Mouse (Mus musculus) adipocyte (in vitro differentiated cells): ENCODE measurements around the gene Fstl4.

Experiments used
- DNase-seq: peaks from one replicate; pipeline ENCODE4 v3.0.0-alpha.2; 2016; ENCODE audit warnings: low spot score

The Fstl4 gene

DNA sequence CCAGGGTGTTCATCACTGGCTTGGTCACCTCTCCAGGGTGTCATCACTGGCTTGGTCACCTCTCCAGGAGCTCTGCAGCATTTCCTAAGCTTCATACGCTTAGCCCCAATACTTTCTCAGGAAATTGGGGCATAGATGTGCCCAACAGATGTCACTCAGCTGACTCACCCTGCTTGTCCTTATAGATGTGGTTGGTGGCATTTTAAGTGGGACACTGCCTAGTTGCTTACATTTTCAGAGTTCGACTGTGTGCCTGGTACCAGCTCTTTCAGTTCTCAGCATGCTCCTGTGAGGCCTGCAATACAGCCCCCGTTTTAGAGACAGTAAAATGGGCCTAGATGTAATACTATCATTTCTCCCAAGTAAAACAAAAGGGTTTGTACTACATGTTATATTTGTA, 8.6 kb downstream of the Fstl4 start:
- DNase-seq = no peak

DNA sequence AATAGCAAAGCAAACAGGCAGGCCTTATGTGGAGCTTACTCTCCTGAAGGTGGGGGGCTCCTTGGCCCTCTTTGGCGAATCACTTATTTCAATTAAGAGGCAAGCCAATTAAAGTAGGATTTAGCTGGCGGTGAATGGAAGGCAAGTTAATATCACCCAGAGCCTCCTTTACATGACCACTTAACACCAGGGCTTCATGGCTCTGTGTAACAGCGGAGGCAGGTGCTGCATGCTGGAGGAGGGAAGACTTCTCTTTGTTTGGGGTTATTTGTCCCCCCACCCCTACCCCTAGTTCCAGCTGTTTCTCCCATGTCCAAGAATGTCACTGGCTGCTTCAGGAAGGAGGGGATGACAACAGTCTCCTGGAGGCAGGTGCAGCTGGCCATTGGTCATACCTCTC, 10.9 kb downstream of the Fstl4 start:
- DNase-seq = no peak

DNA sequence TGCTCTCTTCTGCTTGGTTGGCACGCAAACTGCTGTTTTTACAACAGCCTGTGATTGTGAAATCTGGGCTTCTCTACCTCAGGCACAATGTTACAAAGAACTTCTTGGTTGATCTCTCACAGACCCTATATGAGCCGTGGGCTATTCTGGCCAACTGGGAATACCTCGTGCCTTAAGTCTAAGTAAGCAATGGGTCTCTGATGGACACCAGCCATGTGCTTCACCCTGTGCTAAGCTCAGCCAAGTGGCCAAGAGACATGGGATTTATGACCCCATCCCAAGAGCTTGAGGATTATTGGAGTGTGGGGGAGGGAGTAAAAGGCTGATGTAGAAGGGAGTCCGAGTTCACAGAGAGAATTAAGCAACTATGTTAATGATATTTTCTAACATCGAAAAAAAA, 18.0 kb downstream of the Fstl4 start:
- DNase-seq = no peak

DNA sequence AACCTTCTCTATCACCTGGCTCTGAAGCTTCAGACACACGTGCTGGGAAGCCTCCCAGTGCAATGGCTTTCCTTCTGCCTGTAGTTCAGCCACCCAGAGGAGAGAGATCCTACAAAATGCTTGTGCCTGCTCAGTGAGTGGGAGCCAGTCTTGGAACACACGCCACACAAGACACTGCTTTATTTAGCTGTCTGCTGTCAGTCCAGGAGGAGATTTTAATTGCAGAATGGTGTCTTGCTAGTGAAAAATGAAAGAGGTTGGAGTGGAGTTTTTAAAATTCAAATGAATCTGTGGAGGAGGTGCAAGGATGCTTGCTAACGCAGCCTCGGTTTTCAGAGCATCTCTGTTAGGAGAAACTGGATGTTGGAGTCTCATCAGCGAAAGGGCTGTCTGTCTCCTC, 29.9 kb downstream of the Fstl4 start:
- no peak for DNase-seq

DNA sequence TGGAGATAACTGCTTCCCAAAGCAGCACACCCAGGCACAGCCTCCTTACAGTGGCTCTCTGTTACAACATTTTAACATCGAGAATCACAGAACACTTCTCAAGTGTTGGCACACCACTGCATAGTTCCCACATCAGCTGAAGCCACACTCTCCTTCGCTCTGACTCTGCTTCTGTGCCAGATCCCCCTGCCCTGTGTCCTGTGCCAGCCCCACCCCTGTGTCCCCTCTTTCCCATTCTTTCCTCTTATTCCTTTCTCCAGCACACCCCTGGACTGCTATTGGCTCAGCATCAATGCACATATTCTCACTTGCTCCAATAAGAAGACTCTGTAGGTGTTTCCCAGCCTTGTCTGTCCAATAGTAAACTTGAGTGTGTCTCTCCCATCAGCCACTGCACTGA, 45.1 kb downstream of the Fstl4 start:
- no peak for DNase-seq

DNA sequence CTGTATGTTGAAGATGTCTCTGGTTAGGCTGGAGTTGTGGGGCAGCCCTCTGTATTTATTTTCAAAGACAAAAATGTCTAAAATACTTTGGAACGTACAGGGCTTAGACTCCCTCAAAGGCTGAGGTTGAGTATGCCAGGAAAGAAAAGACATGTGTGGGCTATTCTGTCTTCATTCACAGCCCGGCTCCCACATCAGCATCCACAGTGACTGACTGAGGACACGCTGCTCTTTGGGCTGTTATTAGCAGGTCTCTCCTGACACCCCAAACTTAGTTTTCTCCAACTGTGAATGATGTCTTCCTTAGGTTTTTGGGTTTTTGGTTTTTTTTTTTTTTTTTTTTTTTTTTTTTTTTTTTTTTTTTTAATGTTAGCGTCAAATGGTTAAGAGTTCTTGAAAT, 51.6 kb downstream of the Fstl4 start:
- no peak for DNase-seq

DNA sequence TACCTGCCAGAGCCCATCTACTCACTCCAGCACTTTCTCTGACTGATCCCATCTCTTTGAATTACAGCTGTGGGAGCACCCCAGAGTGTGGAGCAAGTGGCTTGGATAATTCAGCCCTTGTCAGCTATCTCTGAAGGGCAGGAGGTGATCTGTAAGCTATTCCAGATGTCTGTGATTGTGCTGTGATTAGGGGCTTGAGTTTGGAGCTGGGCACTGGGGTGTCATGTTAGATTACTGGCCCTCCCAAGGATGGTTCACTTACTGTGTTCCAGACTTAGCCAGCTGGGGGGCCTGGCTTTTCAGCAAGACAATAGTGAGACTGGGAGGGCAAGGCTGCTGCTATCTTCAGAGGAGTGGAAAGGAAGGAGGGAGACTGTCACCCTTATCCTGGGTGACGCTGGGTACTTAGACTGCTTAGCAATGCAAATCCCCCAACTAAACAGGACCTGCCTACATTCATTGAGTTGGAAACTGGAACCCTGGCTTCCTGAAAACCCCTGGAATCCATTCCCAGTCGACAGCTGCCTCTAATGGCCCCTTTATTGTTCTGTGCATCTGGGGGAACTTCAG, 56.0 kb downstream of the Fstl4 start:
- no peak for DNase-seq

DNA sequence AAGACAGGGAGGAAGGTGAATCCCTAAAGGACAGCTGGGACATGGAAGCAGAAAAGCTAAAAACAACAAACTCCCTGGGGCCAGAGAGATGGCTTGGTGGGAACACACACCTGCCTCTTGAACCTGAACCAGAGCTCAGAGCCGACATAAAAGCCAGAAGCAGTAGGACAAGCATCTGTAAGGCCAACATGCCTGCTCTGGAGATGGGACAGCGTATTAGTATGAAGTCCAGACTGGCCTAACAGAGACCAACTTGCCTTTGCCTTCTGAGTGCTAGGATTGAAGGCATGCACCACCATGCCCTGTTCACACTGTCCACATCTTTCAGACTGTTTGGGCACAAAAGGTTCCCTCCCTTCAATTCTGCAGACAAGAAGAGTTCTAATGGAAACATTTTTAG, 62.2 kb downstream of the Fstl4 start:
- DNase-seq = no peak

DNA sequence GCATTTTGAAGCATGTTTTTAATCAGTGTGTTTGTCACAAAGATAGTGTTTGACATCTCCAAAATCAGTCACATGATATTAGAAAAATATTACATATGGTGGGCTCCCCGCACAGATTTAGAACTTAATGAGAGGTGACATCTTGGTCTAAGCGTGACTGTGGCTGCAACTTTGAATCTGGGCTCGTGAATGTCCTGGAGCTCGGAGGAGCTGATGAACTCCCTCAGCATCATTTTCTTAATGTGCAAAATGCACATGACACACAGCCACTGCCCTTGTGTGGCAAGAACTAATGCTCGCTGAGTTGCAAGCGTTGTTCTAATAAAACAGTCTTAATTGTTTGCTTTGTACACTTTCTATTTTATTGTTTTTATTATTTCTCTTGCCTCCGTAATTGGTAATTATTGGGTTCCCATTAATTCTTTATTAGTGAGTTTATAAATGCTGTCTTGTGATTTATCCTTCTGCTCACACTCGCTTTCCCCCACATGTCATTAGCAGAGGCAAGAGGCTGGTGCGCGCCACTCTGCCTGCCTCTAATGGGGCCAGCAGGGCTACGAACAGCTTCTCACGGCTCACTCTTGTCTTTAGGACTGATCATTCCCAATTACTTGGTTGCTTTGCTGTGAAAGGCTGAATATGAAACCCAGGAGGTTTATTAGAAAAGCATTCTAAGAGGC, 67.3 kb downstream of the Fstl4 start:
- DNase-seq = no peak

DNA sequence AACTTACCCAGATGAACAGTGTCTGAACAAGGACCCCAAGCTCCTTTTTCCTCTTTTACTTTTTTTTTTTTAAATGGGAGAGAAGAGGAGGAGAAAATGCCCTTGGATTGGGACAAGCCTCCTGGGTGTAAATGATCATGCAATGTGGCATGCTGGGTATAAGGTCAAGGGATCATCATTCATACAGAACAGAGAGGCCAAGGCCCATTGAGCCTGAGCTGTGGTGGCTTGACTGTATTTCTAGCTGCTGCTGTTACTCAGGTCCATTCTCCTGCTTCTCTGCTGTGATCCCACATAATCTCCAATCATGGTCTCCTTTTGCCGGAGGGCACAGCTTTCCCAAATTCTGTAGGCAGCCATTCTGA, 67.9 kb downstream of the Fstl4 start:
- no peak for DNase-seq

DNA sequence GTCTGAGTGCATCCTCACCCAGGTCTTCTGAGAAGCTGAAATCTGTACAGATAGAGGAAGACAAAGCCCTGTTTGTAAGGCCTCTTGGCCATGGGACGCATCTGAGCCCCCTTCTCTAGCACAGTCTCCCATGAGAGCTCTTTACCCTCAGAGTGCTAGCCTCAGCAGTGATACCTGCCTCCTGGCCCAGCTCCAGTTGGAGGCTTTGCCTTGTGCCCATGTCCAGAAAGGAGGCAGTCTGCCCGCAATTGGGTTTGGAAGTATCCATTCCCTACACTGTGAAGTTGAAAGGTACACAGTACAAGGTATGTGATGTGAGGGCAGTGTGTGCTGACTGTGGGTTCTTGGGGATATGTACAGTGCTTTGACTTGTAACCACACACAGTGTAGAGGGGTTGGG, 84.3 kb downstream of the Fstl4 start:
- no peak for DNase-seq

DNA sequence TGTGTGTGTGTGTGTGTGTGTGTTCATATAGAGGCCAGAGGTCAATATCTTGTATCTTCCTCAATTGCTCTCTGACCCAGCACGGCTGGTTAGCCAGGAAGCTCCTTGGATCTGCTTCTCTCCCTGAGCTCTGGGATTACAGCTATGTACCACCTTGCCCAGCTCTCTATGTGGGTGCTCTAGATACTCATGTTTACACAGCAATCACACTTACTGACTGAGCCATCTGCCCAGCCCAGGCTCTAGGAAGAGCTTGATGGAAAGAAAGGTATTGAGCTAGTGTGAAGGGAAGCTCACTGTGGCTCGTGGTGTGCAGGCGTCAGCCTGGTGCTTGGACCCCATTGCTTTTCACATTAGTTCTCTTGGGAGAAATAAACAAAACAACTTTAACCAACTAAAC, 85.6 kb downstream of the Fstl4 start:
- DNase-seq = no peak

DNA sequence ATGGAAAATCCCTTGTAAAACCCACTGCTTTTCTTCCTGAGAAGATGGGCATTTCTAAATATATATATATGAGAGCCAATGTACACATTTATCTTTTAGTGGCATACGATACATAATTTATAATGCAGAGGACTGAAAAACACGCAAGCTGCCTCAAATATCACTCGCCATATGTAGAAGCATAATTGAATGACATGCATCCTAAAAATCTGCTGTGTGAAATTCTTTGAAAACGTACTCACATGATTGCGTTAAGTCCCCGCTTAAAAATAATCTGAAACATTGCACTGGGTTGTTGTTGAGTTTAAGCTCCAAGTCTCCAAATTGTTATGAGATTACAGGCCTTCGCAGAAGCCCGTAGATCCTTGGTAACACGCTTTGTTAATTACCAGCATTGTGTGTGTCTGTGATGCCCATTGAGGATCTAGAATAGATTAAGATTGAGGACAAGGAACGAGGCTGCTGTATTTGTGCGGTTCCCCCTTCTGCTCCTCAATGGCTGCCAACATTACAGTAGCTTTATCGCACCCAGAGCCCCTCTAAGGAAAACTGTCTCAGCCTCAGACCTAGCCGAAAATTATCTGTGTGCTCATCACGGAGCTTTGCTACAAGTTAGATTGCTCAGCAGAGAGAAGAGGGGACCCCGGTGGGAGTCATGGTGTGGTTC, 108.5 kb downstream of the Fstl4 start:
- no peak for DNase-seq

DNA sequence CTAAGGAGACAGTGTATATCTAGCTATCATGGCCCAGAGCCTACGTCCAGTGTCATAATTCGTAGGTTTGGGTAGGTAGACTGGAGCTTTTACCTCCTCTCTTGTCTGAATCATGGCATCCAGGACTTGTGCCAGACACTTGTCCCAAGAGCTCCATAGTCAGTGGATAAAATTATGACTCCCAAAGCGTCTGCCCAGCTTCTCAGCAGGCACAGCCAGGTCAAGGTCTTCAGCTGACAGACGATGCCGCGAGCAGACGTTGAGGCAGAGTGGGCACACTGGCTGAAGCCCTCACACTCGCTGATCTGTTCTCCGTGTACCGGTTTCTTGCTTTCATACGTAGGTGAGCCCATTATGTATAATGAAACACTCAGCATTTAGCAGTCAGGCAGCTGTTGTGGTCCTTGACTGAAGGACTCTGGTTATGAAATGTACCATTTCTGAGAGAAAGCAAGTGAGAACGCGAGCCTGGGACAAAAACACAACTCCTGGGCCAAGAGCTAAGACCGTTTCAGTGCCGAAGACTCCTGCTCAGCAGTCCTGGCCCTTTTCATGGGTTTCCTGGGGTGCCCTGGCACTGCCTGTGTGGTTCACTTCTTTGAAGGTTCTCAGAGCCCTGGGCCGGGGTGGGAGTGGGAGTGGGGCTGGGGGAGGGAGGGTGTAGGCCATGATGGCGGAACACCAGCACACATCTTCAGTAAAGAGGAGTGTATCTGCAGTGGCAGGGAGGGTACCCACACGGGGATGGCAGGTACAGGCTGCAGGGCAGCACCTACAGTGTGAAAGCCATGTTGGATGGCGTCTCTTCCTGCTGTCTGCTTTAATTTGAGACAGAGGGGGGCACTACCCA, 111.7 kb downstream of the Fstl4 start:
- DNase-seq = no peak

DNA sequence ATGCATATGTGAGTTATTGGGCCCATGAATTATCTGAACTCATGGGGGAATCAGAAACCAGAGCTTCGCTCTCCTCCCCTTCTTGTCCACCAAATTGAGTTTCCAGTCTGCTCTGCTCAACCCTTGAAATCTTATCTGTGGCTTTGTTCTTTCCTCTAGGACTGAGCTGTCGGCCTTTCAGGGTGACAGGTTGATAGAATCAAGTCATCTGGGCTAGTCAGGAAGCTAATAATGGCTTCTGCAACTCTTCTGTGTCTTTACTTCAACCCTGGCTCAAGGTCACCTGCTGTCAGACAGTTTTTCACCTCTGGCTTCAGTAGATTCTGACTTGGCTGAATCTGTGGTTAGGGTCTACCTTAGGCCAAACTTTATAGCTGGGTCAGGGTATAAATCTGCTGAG, 113.2 kb downstream of the Fstl4 start:
- DNase-seq = no peak

DNA sequence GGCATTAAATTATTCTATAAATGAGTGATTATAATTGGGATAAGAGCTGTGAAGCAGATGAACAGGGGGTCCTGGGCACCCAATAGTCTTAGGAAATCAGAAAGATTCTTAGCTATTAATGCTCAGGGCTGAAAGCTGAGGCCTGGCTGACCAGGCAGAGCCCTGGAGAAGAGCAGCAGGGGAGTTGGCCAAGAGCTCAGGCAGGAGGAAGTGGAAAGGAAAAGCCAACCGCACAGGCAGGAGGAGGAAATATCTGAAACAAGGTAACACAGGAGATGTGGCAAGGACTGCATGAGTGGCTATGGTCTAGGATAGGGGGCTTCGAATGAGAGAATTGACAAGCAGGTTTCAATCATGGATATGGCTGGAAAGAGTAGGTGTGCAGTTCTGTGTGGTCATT, 115.5 kb downstream of the Fstl4 start:
- DNase-seq = no peak

DNA sequence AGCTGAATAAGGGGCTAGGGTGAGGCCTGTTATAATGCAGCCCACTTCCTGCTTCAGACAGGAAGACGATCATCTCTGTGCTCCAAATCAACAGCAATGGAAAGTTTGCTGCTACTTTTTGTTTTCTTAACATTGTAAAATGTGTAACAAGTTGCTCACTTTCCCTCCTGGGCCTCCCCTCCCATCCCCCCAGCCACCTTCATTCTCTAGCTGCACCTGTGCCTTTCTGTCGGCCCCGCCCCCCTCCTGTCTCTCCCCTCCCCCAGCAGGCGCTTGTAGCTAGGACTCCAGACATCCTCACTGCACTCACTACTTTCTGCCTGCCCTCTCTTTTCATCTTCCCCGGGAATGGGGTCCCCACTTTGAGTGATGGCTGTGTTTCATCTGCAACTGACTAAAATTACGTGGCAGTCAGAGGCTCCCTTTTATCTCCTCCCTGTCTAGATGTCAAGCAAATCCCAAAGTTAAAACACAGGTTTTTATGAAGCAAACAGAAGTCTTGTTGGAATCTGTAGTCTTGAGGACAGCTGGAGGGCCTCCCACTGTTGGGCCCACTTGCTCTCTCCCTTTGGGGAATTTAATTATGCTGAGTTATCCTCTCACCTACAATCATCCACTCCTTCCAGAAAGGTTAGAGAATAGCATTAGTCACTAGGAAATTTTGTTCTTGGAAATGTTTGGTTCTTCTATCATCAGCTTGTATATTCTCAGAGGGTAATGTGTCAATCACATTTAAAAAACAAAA, 122.3 kb downstream of the Fstl4 start:
- DNase-seq = no peak

DNA sequence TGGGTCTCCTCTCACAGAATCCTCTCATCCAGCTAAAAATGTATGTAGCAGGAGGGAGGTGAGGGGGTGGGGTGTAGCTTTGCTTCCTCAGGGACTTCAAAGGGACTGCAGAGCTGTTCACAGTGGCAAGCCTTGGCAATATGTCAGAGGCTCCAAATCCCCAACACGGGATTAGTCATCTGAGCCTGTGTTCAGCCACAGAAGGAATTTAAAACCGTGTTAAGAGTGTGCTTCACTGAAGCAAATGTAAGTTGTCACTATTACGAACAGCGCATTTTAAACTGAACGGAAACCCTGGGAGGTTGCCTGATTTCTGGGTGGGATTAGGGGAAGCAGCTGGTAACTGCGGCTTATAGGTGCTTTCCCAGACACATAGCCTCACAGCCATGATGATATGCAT, 123.7 kb downstream of the Fstl4 start:
- no peak for DNase-seq

DNA sequence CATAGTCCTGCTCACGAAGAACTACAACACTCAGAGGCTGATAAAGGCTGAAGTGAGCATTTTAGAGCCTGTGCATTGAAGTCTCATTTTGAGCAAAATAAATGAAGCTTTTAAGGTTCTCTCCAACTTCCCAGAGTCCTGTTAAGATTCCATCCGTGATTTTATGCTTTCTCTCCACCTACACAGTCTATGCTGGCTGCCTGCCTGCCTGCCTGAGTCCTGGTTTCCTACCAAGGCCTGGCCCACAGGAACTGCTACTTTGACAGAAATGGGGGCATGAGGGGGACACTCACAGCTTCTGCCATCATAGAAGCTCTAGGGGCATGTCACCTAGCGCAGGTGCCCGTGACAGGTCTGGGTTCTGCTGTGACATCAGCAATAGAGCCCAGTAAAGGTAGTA, 125.1 kb downstream of the Fstl4 start:
- no peak for DNase-seq

DNA sequence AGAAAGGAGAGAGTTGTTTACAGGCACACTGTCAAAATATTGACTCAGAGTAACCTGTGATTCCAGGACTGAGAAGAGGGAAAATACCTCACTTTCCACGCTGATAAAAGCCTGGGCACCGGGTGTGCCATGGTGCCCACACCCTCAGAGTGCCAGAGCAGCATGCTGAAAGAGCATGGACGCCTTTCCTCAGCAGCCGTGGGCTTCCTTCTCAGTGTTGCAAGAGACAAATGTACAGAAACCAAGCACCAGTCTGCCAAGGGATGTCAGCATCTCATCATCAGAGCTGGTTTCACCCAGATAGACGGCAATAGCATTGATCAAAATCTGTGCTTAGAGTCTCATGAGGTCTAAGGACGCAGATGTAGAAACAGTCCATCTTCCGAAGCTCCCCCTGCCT, 125.7 kb downstream of the Fstl4 start:
- no peak for DNase-seq

DNA sequence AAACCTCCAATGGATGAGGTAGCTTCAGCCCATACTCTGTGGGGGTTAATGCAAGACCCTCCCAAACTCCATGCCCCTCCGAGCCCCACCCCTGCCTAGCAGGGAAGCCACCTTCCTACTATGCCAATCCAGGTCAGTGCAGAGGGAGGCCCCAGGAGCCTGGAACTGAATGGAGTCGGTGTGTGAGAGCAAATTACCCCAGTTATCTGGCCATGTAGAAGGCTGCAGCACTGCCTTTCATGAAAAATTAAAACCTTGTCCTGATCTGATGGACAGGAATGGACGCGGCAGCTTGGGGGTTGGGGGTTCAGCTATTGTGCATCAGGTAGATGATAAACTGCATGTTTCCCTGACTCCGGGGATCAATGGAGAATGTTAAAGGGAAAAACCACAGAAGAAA, 139.7 kb downstream of the Fstl4 start:
- DNase-seq = no peak

DNA sequence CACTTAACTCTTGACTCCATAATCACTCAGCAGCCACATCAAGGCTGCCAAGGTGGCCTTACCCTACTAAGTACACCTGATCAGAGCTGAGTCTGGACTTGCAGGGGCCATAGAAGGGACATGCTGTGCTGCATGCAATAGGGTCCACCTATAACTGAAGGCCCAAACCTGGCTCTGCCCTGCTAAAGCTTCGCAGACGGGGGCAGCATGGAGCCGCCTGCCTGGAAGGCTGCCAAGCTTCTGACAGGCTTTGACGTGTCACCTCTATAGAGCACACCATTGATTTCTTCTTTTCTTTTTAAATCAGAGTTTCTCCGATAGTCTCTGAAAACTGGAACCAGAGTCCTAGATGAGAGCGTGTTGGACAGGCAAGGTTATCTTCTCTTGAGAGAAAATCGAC, 146.4 kb downstream of the Fstl4 start:
- DNase-seq = no peak
